Mouse (Mus musculus): ENCODE data around the gene Vmn2r80. TPM values are rescaled to one million over a fixed set of nuclear protein-coding genes. Genes with fewer than 3 reads are reported as not detected.
A peak's percentile ranks its signal among the peaks of the same experiment; 100 is the strongest.
"Not testable (repeated sequence)": the region's sequence is repeated elsewhere in the genome, so short reads cannot be mapped to it uniquely, and the experiment has no call there.

Vmn2r80 gene
- not detected in 3 replicates for total RNA-seq (2017)

DNA sequence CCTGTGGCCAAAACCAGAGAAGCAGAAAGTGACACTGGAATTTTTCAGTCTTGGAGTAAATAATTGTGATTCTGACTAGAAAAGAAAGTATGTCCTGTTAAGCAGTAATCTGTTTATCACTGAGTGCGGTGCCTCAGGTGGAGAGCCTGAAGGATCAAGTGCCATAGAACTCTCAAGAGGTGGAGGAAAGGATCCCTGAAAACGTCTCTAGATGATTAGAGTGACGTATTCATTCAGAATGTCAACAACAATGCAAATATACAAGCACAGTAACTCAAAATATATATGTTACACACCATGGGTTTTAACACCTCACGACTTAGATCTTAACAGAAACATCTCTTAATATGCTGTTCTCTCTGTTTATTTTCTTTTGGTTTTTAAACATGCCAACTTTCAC lies at the start of gene Vmn2r80:
Gene Vmn2r80, plus strand, starts transcription at position 301 of the 400 bp plus-strand sequence.
- ATAC-seq (replicated peaks; ENCODE audit: insufficient number of reproducible peaks, low FRiP score, low TSS enrichment, poor library complexity, severe bottlenecking), result not testable (repeated sequence)

DNA sequence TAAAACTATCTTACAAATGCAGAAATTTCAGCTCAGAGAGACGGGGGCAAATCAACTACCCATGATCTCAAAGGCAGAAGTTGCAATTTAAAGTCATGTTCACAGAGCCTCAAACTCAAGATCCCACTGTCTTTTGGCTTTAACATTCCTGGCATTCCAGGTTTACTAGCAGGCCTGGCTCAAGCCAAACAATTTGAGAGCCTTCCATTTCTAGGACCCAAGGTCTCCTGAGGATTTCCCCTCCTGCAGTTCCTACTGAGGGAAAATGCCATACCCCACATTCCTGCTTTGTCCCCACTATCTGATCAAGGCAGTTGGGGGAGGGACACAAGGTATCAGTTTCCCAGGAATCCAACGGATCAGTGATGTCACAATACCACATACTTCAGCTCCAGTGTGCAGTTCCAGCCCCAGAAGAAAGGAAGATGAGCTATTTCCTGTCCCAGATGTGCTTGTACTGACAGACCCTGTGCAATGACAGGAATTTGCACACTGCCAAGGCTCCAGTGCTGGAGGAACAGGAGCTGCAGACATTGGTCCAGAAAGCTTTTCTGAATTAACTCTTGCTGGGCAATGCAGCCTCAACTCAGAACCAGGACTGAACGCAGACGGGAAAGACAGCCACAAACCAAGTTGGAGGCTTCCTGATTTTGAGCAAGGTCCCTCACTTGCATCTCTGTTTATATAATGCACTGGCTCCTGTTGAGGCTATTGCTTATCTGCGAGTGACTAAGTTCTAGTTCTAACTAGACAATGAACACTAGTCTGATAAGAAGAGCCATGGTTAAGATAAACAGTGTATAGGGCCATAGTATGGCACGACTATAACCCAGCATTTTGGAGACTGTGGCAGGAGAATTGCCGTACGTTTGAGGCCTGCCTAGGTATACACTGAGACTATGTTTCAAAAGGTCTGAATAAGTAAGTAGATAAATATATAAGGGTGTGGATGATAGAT lies 42.0 kb upstream of the Vmn2r80 start:
- no peak for ATAC-seq (replicated peaks; ENCODE audit: insufficient number of reproducible peaks, low FRiP score, low TSS enrichment, poor library complexity, severe bottlenecking)

DNA sequence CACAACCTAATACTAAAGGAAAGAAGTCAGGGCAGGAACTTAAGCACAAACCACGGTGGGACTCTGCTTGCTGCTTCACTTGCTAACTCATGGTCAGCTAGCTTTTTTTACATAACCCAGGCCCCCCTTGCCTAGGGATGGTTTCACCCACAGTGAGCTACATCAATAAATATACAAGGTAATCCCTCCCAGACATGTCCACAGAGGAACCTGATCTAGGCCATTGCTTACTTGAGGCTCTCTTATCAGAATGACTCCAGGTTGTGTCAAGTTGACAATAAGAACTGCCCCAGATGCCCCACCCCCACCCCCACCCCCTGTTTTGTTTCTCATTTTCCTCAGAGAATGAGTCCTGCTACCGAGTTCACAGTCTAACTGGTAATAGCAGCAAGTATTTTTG lies 41.0 kb upstream of the Vmn2r80 start:
- no peak for ATAC-seq (replicated peaks; ENCODE audit: insufficient number of reproducible peaks, low FRiP score, low TSS enrichment, poor library complexity, severe bottlenecking)

DNA sequence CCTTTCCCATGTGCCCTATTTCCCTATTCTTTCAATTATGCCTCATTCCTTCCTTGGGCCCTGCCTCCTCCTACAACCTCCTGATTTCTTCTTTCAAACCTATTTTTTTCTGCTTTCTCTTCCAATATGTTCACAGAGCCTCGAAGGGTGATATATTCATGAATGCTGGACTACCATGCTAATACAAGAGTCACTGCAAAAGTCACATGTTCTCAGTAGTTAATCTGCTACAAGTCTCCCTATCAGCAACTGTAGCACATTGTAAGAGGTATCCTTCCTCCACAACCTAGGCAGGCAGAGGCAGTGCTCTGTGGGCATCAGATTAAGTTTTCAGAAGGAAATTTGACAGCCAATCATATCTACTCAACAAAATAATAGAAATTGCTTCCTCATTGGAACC lies 39.4 kb upstream of the Vmn2r80 start:
- no peak for ATAC-seq (replicated peaks; ENCODE audit: insufficient number of reproducible peaks, low FRiP score, low TSS enrichment, poor library complexity, severe bottlenecking)

DNA sequence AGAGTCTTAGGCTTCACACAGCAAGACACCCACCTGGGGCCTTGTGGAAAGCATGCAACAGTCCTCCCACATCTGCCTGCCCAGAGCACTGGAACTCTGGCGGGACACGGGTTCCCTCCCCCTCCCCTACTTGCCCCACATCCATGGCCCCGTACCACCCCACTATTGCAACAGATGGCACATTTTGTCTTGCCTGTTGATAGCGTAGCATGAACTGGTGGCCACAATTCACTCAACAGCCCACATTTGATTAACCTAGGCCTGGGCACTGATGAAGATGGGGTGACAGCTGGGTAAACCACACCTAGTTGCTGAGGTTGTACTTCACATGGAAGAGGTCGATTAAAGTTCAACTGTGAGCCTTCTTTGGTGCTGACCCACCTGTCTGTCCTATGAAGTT lies 38.1 kb upstream of the Vmn2r80 start:
- no peak for ATAC-seq (replicated peaks; ENCODE audit: insufficient number of reproducible peaks, low FRiP score, low TSS enrichment, poor library complexity, severe bottlenecking)

DNA sequence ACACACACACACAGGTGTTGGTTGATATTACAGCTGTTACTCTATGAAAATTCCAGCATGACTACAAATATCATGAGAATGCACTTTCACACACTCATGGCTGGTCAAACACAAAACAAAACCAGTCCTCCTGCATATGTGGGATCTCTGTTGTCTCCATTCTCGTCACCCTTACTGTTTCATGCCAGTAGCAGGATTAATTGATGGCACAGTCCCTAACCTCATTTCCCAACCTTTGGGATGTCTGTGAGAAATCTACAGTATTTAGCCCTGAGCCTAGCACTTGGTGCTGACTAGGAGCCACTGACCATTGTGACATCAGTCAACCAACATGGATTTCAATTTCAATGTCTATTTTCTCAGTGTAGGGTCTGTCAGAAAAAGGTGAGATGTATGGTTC lies 33.5 kb upstream of the Vmn2r80 start:
- ATAC-seq (replicated peaks; ENCODE audit: insufficient number of reproducible peaks, low FRiP score, low TSS enrichment, poor library complexity, severe bottlenecking), result no peak

DNA sequence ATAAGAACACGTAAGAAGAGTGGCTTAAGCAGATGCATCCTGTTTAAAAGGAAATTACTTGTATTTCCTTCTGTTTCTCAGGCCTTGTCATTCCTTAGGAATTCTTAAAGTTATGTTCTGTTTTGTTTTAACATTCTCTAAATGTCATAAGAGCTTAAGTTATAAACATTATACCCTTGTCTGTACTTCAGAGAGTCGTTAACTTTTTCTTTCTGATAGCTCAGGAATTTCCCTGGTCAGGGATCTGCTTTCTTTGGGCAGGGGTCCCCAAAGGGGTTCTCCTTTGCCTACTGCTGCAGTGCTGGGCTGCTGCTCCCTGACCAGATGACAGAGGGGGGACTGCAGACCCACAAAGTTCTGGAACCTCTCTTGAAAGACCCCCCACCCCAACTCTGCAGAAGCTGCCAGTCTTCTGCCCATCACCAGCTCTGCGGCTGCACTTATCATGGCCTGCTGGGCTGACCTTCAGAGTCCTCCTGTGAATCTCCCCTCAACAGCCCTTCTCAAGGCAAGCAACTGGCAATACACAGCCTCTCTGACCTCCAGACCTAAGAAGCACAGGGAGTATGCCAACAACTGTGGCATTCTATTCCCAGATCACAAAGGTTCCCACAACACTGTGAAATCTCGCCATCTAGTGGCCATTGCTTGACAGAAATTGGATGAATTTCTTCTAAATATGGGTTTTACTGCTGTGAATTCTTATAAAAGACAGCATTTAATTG lies 32.3 kb upstream of the Vmn2r80 start:
- ATAC-seq (replicated peaks; ENCODE audit: insufficient number of reproducible peaks, low FRiP score, low TSS enrichment, poor library complexity, severe bottlenecking), result 0 out of 2 replicates have a peak, but pooled peaks have one; percentile 27

DNA sequence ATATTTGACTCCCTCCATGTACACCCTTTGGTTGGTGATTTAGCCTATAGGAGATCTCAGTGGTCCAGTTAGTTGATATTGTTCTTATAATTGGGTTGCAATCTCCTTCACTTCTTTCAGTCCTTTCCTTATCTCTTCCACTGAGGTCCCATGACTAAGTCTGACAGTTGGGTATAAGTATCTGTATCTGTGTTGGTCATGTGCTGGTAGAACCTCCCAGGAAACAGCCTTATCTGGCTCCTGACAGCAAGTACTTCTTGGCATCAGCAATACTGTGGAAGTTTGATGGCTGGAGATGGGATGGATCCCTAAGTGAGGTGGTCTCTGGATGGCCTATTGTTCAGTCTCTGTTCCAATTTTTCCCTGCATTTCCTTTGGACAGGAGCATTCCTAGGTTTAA lies 3.0 kb downstream of the Vmn2r80 start:
- no peak for ATAC-seq (replicated peaks; ENCODE audit: insufficient number of reproducible peaks, low FRiP score, low TSS enrichment, poor library complexity, severe bottlenecking)

DNA sequence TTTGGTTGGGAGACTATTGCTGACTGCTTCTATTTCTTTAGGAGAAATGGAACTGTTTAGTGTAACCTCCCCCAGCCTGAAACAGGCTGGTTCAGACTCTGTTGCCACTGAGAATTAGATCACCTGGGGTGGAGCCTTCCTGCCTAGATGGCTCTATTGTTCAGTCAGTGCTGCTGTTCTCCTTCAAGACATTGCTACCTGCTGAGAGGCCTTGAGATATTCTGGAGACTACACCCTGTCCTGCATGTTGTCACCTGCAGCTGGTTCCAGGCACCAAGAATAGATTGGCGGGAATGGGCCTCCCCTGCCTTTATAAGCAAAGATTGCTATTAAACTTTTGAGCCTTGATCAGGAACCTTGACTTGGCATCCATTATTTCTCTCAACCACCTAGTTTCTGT lies 51.4 kb downstream of the Vmn2r80 start:
- not testable (repeated sequence) for ATAC-seq (replicated peaks; ENCODE audit: insufficient number of reproducible peaks, low FRiP score, low TSS enrichment, poor library complexity, severe bottlenecking)

DNA sequence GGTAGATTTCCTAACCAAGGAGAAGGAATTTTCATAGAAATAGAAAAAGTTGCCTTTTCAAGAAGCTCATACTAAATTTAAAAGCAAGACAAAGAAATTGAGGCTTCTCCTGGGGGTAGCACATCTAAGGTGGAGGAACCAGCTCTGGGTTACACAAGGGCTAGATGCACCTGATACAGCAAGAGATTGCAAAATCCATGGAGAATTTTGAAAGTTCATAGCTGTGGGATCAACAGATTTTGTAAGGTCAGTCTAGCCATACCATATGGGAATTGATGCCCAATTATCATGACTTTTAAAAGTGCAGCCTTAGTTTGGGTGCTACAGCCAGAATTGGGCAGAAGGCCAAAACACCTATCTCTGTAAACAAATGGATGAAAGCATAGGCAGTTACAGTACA lies 71.9 kb downstream of the Vmn2r80 start:
- no peak for ATAC-seq (replicated peaks; ENCODE audit: insufficient number of reproducible peaks, low FRiP score, low TSS enrichment, poor library complexity, severe bottlenecking)

DNA sequence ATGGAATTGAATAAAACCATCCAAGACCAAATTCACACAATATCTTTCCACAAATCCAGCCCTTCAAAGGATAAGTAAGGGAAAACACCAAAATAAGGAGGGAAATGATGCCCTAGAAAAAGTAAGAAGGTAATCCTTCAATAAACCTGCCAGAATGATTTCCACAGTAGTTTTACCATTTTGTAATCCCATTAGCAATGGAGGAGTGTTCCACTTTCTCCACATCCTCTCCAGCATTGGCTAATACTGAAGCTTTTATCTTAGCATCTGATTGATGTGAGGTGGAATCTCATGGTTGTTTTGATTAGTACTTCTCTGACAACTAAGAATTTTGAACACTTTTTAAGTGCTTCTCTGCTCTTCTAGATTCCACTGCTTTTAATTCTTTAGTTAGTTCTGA lies 73.0 kb downstream of the Vmn2r80 start:
- ATAC-seq (replicated peaks; ENCODE audit: insufficient number of reproducible peaks, low FRiP score, low TSS enrichment, poor library complexity, severe bottlenecking), result no peak

DNA sequence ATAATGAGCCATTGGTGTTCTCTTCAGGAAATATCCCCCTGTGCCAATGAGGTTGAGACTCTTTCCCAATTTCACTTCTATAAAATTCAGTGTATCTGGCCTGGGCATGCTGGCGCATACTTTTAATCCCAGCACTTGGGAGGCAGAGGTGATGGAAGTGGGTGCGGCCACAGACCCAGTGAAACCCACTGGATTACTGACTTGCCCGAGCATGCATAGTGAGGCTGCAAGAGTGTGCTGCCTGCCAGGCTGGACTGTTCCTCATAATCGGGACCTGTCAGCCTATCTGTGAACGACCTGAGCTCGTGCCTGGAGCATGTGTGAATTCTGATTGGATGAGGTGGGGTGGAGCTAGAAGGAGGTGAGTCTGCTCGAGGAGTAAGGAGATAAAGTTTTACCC lies 73.6 kb downstream of the Vmn2r80 start:
- ATAC-seq (replicated peaks; ENCODE audit: insufficient number of reproducible peaks, low FRiP score, low TSS enrichment, poor library complexity, severe bottlenecking), result no peak

Other genes starting within 250 kb of the Vmn2r80 start
- gene Olfr1354, start 235.6 kb upstream of the Vmn2r80 start, total RNA-seq (2017), result not detected in 3 replicates
- not detected in 3 replicates for gene Olfr8, start 198.1 kb upstream of the Vmn2r80 start, total RNA-seq (2017)
- not detected in 3 replicates for gene Olfr1353, start 185.5 kb upstream of the Vmn2r80 start, total RNA-seq (2017)
- not detected in 3 replicates for gene Olfr1352, start 167.7 kb upstream of the Vmn2r80 start, total RNA-seq (2017)
- gene Olfr1351, start 136.3 kb upstream of the Vmn2r80 start, total RNA-seq (2017), result not detected in 3 replicates
- not detected in 3 replicates for gene Olfr57, start 120.0 kb upstream of the Vmn2r80 start, total RNA-seq (2017)
- gene 2610008E11Rik, start 51.2 kb upstream of the Vmn2r80 start, total RNA-seq (2017), result 11.4 to 26.3 TPM (median 16.1 TPM) in 3 replicates
- gene Vmn2r81, start 98.9 kb downstream of the Vmn2r80 start, total RNA-seq (2017), result not detected in 3 replicates
- not detected in 3 replicates for gene Vmn2r82, start 207.8 kb downstream of the Vmn2r80 start, total RNA-seq (2017)